Comparison of ENCODE assay signal across 9 mouse cellular contexts in the genomic region with DNA sequence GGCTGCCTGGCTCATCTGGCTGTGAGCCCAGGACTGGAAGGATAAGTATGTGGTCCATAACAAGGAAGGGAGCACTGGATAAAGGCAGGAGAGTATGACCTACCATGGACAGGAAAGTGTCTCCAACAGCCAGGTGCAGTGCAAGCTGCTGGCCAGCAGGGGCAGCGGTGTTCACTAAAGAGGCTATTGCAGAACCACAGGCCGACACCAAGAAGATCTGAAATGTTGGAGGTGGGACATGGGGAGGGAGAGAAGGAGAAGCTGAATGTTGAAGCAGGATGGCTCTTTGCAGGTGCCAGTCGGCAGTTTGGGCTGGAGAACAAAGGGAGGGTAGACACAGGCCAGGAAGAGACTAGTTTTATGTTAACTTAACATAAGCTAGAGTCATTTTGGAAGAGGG. TPM values are rescaled to one million over a fixed set of nuclear protein-coding genes. Genes with fewer than 3 reads are reported as not detected.
DNase-seq lines count a peak whose midpoint lies in the region; TF ChIP-seq lines count a peak whose summit lies in the region.
"Had no signal": no experiment of that assay in that cellular context is flagged by ENCODE, and none has a peak within 500 bp of the region (broad histone marks: within the 10 kb centered on the region; RNA-seq: fewer than 3 reads in every experiment).

No protein-coding gene starts in this region.

- TF ChIP-seq CTCF in heart, adult 2 months (IDR thresholded peaks at IDR 0.05): peak; percentile 80

- TF ChIP-seq EP300 in heart, adult 2 months (IDR thresholded peaks at IDR 0.05; ENCODE audit: insufficient read depth, low read depth, low read length): no peak

- no peak overlapping the region for H3K9ac ChIP-seq in heart, adult 2 months (ENCODE audit: low read depth, low read length)
- H3K9ac ChIP-seq: heart, embryonic 13.5 days had no signal

- H3K36me3 ChIP-seq in heart, adult 2 months (ENCODE audit: control insufficient read depth, insufficient read depth, low read length): no peaks in the 10 kb centered on the region
- H3K36me3 ChIP-seq: heart, embryonic 13.5 days had no signal

- no peak for TF ChIP-seq POLR2A in heart, adult 2 months (IDR thresholded peaks at IDR 0.05; ENCODE audit: insufficient read depth, low read depth, low read length)

- no peak overlapping the region for H3K27ac ChIP-seq in heart, adult 2 months
- H3K27ac ChIP-seq: heart, embryonic 13.5 days had no signal

- no peaks in the 10 kb centered on the region for H3K27me3 ChIP-seq in heart, adult 2 months (ENCODE audit: control insufficient read depth, insufficient read depth, low read length)

- no peaks in the 10 kb centered on the region for H3K79me2 ChIP-seq in heart, adult 2 months (replicated peaks; ENCODE audit: control insufficient read depth, insufficient read depth, low read length)

- intact Hi-C loops in heart, adult 2 months (cut with DNase I): no loop called here

- 78% methylated on average over 3 of the region's 3 CpGs for WGBS in heart, adult 2 months

- H3K4me3 ChIP-seq in heart, adult 2 months: no peak overlapping the region
- H3K4me3 ChIP-seq: heart, embryonic 13.5 days had no signal

- no peak for DNase-seq in heart, adult 2 months
- no peak for DNase-seq in heart, adult 9 months (ENCODE audit: low spot score in 2 of 2)
- DNase-seq in A20 (ENCODE audit: low read depth, low spot score) (peak; percentile 20), NIH3T3 (ENCODE audit: low read depth) (peak; percentile 42)
- peak; percentile 37 for DNase-seq in lung, postnatal 14 days
- DNase-seq in right cerebral cortex, postnatal 36 days (ENCODE audit: low spot score in 2 of 2): no peak
- no peak for DNase-seq in layer of hippocampus, adult 9-11 months
- DNase-seq in layer of hippocampus, adult 11-12 months (ENCODE audit: low spot score): no peak

- H3K4me1 ChIP-seq in heart, adult 2 months (ENCODE audit: control insufficient read depth, insufficient read depth, low read length): no peaks in the 10 kb centered on the region

RNA-seq across cellular contexts. Expression of a gene that starts 6.3 kb away (rescaled TPM):
- total RNA-seq in heart, adult 2 months (2021): 10 to 100 TPM in 1 of 2 experiments, 1 to 10 TPM in 1; 9.7 to 15.9 TPM
- 10.6 and 16.8 TPM in 2 replicates for polyA plus RNA-seq in heart, adult 2 months (2012; rRNA removed)

Comparison
In these comparisons a context has a peak if more than half of its experiments do, and no peak if none do; other contexts are left out.
1. DNase-seq: peak in A20 (single experiment), NIH3T3 (single experiment) and lung, postnatal 14 days (single experiment); none in heart, adult 2 months (0 of 2), heart, adult 9 months (0 of 2), right cerebral cortex, postnatal 36 days (0 of 2), layer of hippocampus, adult 9-11 months (single experiment) and layer of hippocampus, adult 11-12 months (single experiment).